Mouse (Mus musculus) cortical plate, adult 2 months (tissue): ENCODE measurements around the gene Cdt1.

Experiments used
- CTCF ChIP-seq: fragments of 200-500 bp; IDR thresholded peaks from 2 replicates; pipeline ENCODE4 v1.5.1; 2011; ENCODE audit warnings: mild to moderate bottlenecking, control low read depth, low read length; ENCODE audit not compliant: insufficient read depth; ENCODE audit errors: extremely low read depth
- POLR2A ChIP-seq: fragments of 200-500 bp; IDR thresholded peaks from 2 replicates; pipeline ENCODE4 v1.6.1; 2011; ENCODE audit warnings: mild to moderate bottlenecking, low read length, control low read depth; ENCODE audit not compliant: insufficient read depth; ENCODE audit errors: extremely low read depth

GRCm38 (mm10) chr8:122610209-122610608, 42.4 kb downstream of the Cdt1 start:
- TF ChIP-seq POLR2A (no peak), CTCF (no peak)
